Mouse (Mus musculus) embryonic facial prominence, embryonic 13.5 days (tissue): ENCODE measurements around the gene Slc6a8. TPM values are rescaled to one million over a fixed set of nuclear protein-coding genes. Genes with fewer than 3 reads are reported as not detected.

Experiments
- ATAC-seq: fragments of 200-750 bp; cut with Nextera tagmentation; 2 replicates; pipeline ENCODE4 v1.8.0; 2017; ENCODE audit warnings: low read depth; ENCODE audit not compliant: insufficient number of reproducible peaks, insufficient read depth, low FRiP score, low TSS enrichment
- H3K27ac ChIP-seq: fragments of 300-500 bp; sonication (generic); 2 replicates; pipeline ENCODE4 v1.5.1; 2015; ENCODE audit warnings: moderate library complexity, mild to moderate bottlenecking, inconsistent platforms
- H3K27me3 ChIP-seq: fragments of 300-500 bp; sonication (generic); 2 replicates; pipeline ENCODE4 v1.6.1; 2015; ENCODE audit warnings: mild to moderate bottlenecking, inconsistent platforms
- H3K36me3 ChIP-seq: fragments of 300-500 bp; sonication (generic); 2 replicates; pipeline ENCODE4 v1.6.1; 2015; ENCODE audit warnings: mild to moderate bottlenecking, inconsistent platforms
- H3K4me1 ChIP-seq: fragments of 300-500 bp; sonication (generic); 2 replicates; pipeline ENCODE4 v1.6.1; 2015; ENCODE audit warnings: inconsistent platforms
- H3K4me2 ChIP-seq: fragments of 300-500 bp; sonication (generic); 2 replicates; pipeline ENCODE4 v1.6.1; 2015; ENCODE audit warnings: moderate library complexity, mild to moderate bottlenecking, inconsistent platforms
- H3K4me3 ChIP-seq: fragments of 300-500 bp; sonication (generic); 2 replicates; pipeline ENCODE4 v1.5.1; 2015; ENCODE audit warnings: mild to moderate bottlenecking, inconsistent platforms
- H3K9ac ChIP-seq: fragments of 300-500 bp; sonication (generic); 2 replicates; pipeline ENCODE4 v1.6.1; 2015; ENCODE audit warnings: mild to moderate bottlenecking, inconsistent platforms
- H3K9me3 ChIP-seq: fragments of 300-500 bp; sonication (generic); 2 replicates; pipeline ENCODE4 v1.6.1; 2016; ENCODE audit warnings: inconsistent platforms
- WGBS: fragments of 180-500 bp; shearing (Covaris S2); methylation state at CpG from one replicate; pipeline ENCODE4 v1.1.7; 2015; ENCODE audit warnings: mixed read lengths; 5-methylcytosine and 5-hydroxymethylcytosine counted together
- polyA plus RNA-seq: library from polyadenylated mRNA; unstranded; fragments of >200 nt; fragmentation: Nextera tagmentation; extraction: Ambion mirVana; gene quantifications from 2 replicates; pipeline ENCODE4 v1.2.1, GENCODE M21; 2015

The Slc6a8 gene
- polyA plus RNA-seq, 1 experiment from 2014 or later, result 10.1 TPM

GRCm38 (mm10) chrX:73658391-73658790, 14.6 kb upstream of the Slc6a8 start:
- no peaks in the 10 kb centered on the region for H3K4me1 ChIP-seq
- no peak overlapping the region for H3K27ac ChIP-seq
- H3K27me3 ChIP-seq, result peaks cover 3% of the 10 kb centered on the region
- WGBS, result 45% methylated on average over 7 of the region's 7 CpGs
- ATAC-seq, result no peak
- H3K9ac ChIP-seq, result no peak overlapping the region
- no peak overlapping the region; the same call in 1 of the 2 replicates for H3K4me2 ChIP-seq
- H3K9me3 ChIP-seq, result no peaks in the 10 kb centered on the region
- H3K4me3 ChIP-seq, result no peak overlapping the region
- no peaks in the 10 kb centered on the region for H3K36me3 ChIP-seq

DNA sequence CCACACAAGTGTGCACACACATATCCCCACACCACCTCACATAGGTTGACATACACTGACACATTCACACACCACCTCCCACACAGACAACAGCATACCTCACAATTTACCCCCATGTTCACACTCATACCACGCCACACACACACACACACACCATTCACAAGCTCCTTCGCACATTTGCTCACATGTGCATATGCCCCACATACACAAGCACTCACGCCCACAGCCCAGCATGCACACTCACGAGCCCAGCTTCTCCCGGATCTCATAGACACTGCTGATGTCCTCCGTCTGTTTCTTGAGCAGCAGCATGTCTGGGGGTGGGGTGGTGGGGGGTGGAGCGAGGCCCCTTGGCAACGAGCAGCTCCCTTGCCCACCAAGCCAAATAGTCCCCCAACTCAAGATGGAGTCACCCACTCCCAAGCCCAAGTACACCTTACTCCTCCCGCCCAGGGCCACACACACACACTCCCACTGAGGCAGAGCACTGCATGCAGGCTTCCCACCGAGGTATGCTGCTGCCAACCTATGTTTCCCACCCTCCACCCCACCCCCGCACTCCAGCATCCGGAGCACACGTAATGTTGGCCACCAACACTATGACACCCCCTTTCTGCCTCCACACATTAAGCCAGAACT, 13.9 kb upstream of the Slc6a8 start:
- Histone ChIP-seq H3K27ac (no peak overlapping the region), H3K9me3 (no peaks in the 10 kb centered on the region), H3K4me1 (no peaks in the 10 kb centered on the region), H3K36me3 (no peaks in the 10 kb centered on the region), H3K4me2 (peak overlapping the region; percentile 74), H3K9ac (no peak overlapping the region; the same call in 1 of the 2 replicates), H3K4me3 (peak overlapping the region; percentile 52), H3K27me3 (peaks cover 3% of the 10 kb centered on the region)
- 61% methylated on average over 13 of the region's 13 CpGs for WGBS
- ATAC-seq, result 0 out of 2 replicates have a peak, but pooled peaks have one; percentile 22

- Histone ChIP-seq H3K9ac (peak within 1 kb of the TSS; percentile 62), H3K4me2 (peak within 1 kb of the TSS; percentile 74), H3K4me1 (no peaks in the 10 kb centered on the region), H3K27ac (no peak within 1 kb of the TSS), H3K36me3 (no peaks in the 10 kb centered on the region), H3K27me3 (peaks cover 3% of the 10 kb centered on the region), H3K9me3 (no peaks in the 10 kb centered on the region), H3K4me3 (peak within 1 kb of the TSS; percentile 52)
- ATAC-seq, result no peak
- 24% methylated on average over 37 of the region's 57 CpGs for WGBS
Measured at GRCm38 (mm10) chrX:73659575-73660283, 13.2 kb upstream of the Slc6a8 start, which contains the start of gene Pnck. Pnck (minus strand) TSS chrX:73660117.

GRCm38 (mm10) chrX:73660284-73660665, 12.7 kb upstream of the Slc6a8 start:
- Histone ChIP-seq H3K4me1 (no peaks in the 10 kb centered on the region), H3K27ac (no peak overlapping the region), H3K4me3 (peak overlapping the region; percentile 52), H3K9me3 (no peaks in the 10 kb centered on the region), H3K27me3 (peaks cover 3% of the 10 kb centered on the region), H3K9ac (peak overlapping the region; percentile 62), H3K36me3 (no peaks in the 10 kb centered on the region), H3K4me2 (peak overlapping the region; percentile 74)
- 68% methylated on average over 3 of the region's 3 CpGs for WGBS
- ATAC-seq, result no peak

- Histone ChIP-seq H3K4me3 (no peak overlapping the region), H3K27me3 (peaks cover 3% of the 10 kb centered on the region; the same call in 1 of the 2 replicates), H3K9me3 (no peaks in the 10 kb centered on the region), H3K4me2 (no peak overlapping the region), H3K9ac (no peak overlapping the region), H3K36me3 (no peaks in the 10 kb centered on the region), H3K27ac (no peak overlapping the region), H3K4me1 (no peaks in the 10 kb centered on the region)
- no peak for ATAC-seq
Measured at GRCm38 (mm10) chrX:73663143-73663542, 9.8 kb upstream of the Slc6a8 start.

DNA sequence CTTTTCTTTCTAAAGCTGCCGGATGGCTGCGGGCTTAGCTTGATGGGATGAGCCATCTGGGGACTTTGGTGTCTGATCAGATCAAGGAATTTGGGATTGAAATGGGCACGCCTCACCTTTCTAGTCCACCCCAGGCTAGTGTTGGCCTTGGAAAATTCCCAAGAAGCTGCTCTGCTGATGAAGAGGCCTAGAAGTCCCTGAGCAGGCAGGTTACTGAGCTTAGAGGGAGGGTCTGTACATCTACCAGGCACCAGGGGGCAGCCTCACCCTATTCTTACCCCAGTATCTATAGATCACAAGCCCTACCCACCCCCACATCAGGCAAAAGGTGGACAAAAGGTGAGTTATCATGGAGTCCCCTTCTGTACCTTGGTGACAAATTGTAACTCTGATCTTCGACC, 919 bp upstream of the Slc6a8 start:
- ATAC-seq, result 0 out of 2 replicates have a peak, but pooled peaks have one; percentile 26
- Histone ChIP-seq H3K27me3 (no peaks in the 10 kb centered on the region; the same call in 1 of the 2 replicates), H3K4me3 (no peak overlapping the region), H3K9ac (no peak overlapping the region), H3K4me1 (peaks cover 16% of the 10 kb centered on the region), H3K9me3 (no peaks in the 10 kb centered on the region), H3K27ac (no peak overlapping the region), H3K4me2 (peak overlapping the region; percentile 70; the same call in 1 of the 2 replicates), H3K36me3 (peaks cover 4% of the 10 kb centered on the region)
- WGBS, result 62% methylated on average over 4 of the region's 4 CpGs

DNA sequence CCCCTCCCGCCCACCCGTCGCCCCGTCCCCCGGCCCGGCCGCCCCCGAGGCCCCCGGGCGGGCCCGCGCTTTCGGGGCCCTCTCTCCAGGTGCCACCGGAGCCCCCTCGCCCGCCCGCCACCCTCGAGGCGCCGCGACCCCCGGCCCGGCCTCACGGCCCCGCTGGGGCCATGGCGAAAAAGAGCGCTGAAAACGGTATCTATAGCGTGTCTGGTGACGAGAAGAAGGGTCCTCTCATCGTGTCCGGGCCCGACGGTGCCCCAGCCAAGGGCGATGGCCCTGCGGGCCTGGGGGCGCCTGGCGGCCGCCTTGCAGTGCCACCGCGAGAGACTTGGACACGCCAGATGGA, 643 bp downstream of the Slc6a8 start:
- H3K9me3 ChIP-seq, result no peaks in the 10 kb centered on the region
- peak overlapping the region; percentile 61 for H3K4me3 ChIP-seq
- peak overlapping the region; percentile 82 for H3K9ac ChIP-seq
- no peaks in the 10 kb centered on the region; the same call in 1 of the 2 replicates for H3K27me3 ChIP-seq
- peaks cover 16% of the 10 kb centered on the region for H3K4me1 ChIP-seq
- peaks cover 13% of the 10 kb centered on the region for H3K36me3 ChIP-seq
- peak overlapping the region; percentile 57 for H3K27ac ChIP-seq
- WGBS, result 35% methylated on average over 39 of the region's 42 CpGs
- H3K4me2 ChIP-seq, result peak overlapping the region; percentile 70
- no peak for ATAC-seq

DNA sequence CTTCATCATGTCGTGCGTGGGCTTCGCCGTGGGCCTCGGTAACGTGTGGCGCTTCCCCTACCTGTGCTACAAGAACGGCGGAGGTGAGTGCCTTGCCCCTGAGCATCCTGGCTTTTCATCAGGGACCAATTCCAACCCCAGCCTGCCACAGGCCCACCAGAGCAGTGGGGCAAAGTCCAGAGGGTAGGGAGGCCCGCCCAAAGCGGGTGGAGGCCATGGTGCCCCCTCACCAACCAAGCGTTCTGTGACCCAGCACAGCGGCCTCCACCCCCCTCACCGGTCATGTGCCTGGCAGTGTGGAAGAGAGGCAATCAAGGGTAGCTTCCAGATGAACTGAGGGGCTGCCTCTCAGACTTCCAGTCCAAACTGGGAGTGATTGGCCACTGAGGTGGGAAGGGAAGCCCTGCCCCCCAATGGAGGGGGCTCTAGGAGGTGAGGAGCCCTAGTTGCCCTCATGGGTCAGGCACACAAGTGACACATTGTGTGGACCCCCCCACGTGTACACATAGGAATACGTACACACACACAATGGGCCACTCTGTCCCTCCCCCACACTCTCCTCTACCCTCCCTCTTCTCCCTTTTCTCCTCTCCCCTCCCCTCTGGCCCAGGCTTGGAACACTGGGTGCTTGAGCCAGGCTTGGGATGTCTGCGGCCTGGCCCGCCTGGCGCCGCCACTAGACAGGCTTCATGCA, 1.2 kb downstream of the Slc6a8 start:
- Histone ChIP-seq H3K27me3 (no peaks in the 10 kb centered on the region; the same call in 1 of the 2 replicates), H3K4me2 (peak overlapping the region; percentile 70), H3K4me3 (peak overlapping the region; percentile 61), H3K4me1 (peaks cover 16% of the 10 kb centered on the region), H3K36me3 (peaks cover 18% of the 10 kb centered on the region), H3K9ac (peak overlapping the region; percentile 82), H3K27ac (peak overlapping the region; percentile 57; the same call in 1 of the 2 replicates), H3K9me3 (no peaks in the 10 kb centered on the region)
- WGBS, result 23% methylated on average over 20 of the region's 20 CpGs
- 0 out of 2 replicates have a peak, but pooled peaks have one; percentile 16 for ATAC-seq

GRCm38 (mm10) chrX:73675231-73675630, 2.3 kb downstream of the Slc6a8 start:
- Histone ChIP-seq H3K4me1 (peaks cover 16% of the 10 kb centered on the region), H3K27me3 (no peaks in the 10 kb centered on the region; the same call in 1 of the 2 replicates), H3K9me3 (no peaks in the 10 kb centered on the region), H3K4me2 (peak overlapping the region; percentile 70), H3K27ac (no peak overlapping the region), H3K4me3 (peak overlapping the region; percentile 61; the same call in 1 of the 2 replicates), H3K9ac (peak overlapping the region; percentile 82; the same call in 1 of the 2 replicates), H3K36me3 (peaks cover 29% of the 10 kb centered on the region)
- no peak for ATAC-seq
- 76% methylated on average over 2 of the region's 2 CpGs for WGBS

- Histone ChIP-seq H3K36me3 (peaks cover 36% of the 10 kb centered on the region), H3K4me3 (no peak overlapping the region), H3K4me1 (peaks cover 16% of the 10 kb centered on the region), H3K27me3 (no peaks in the 10 kb centered on the region; the same call in 1 of the 2 replicates), H3K4me2 (no peak overlapping the region), H3K27ac (no peak overlapping the region), H3K9ac (no peak overlapping the region), H3K9me3 (no peaks in the 10 kb centered on the region)
- WGBS, result 94% methylated on average over 4 of the region's 4 CpGs
- ATAC-seq, result no peak
Measured at GRCm38 (mm10) chrX:73676668-73677067, 3.7 kb downstream of the Slc6a8 start.

GRCm38 (mm10) chrX:73684156-73684555, 11.2 kb downstream of the Slc6a8 start:
- WGBS, result 86% methylated on average over 2 of the region's 2 CpGs
- Histone ChIP-seq H3K4me3 (no peak overlapping the region), H3K9ac (no peak overlapping the region), H3K4me1 (no peaks in the 10 kb centered on the region), H3K36me3 (peaks cover 53% of the 10 kb centered on the region), H3K27me3 (no peaks in the 10 kb centered on the region), H3K4me2 (no peak overlapping the region), H3K9me3 (no peaks in the 10 kb centered on the region), H3K27ac (no peak overlapping the region)
- ATAC-seq, result no peak
